Mouse (Mus musculus) heart, embryonic 10.5 days (tissue): ENCODE data around the gene Ky. TPM values are rescaled to one million over a fixed set of nuclear protein-coding genes. Genes with fewer than 3 reads are reported as not detected.

Experiments used
- DNase-seq: peaks from one replicate; pipeline ENCODE4 v3.0.0-alpha.2; 2017; ENCODE audit warnings: low spot score
- H3K27ac ChIP-seq: fragments of 300-500 bp; sonication (generic); 2 replicates; pipeline ENCODE4 v1.5.1; 2016; ENCODE audit warnings: mild to moderate bottlenecking
- H3K27me3 ChIP-seq: fragments of 300-500 bp; sonication (generic); 2 replicates; pipeline ENCODE4 v1.6.1; 2016; ENCODE audit warnings: mild to moderate bottlenecking; ENCODE audit not compliant: poor library complexity, insufficient read depth, severe bottlenecking
- H3K36me3 ChIP-seq: fragments of 300-500 bp; sonication (generic); 2 replicates; pipeline ENCODE4 v1.6.1; 2016; ENCODE audit warnings: mild to moderate bottlenecking, moderate library complexity
- H3K4me1 ChIP-seq: fragments of 300-500 bp; sonication (generic); 2 replicates; pipeline ENCODE4 v1.6.1; 2016; ENCODE audit warnings: mild to moderate bottlenecking
- H3K4me3 ChIP-seq: fragments of 300-500 bp; sonication (generic); 2 replicates; pipeline ENCODE4 v1.5.1; 2016; ENCODE audit warnings: mild to moderate bottlenecking, moderate library complexity
- H3K9me3 ChIP-seq: fragments of 300-500 bp; sonication (generic); 2 replicates; pipeline ENCODE4 v1.6.1; 2016; ENCODE audit warnings: mild to moderate bottlenecking, moderate library complexity
- whole genome bisulfite sequencing: fragments of 180-500 bp; shearing (Covaris S2); methylation state at CpG from one replicate; pipeline ENCODE4 v1.1.7; 2016; 5-methylcytosine and 5-hydroxymethylcytosine counted together
- polyA plus RNA-seq: library from polyadenylated mRNA; unstranded; fragments of >200 nt; fragmentation: Nextera tagmentation; extraction: Ambion mirVana; gene quantifications from 2 replicates; pipeline ENCODE4 v1.2.1, GENCODE M21; 2016

Ky gene
- polyA plus RNA-seq, 1 experiment from 2014 or later, result 0.21 TPM

DNA sequence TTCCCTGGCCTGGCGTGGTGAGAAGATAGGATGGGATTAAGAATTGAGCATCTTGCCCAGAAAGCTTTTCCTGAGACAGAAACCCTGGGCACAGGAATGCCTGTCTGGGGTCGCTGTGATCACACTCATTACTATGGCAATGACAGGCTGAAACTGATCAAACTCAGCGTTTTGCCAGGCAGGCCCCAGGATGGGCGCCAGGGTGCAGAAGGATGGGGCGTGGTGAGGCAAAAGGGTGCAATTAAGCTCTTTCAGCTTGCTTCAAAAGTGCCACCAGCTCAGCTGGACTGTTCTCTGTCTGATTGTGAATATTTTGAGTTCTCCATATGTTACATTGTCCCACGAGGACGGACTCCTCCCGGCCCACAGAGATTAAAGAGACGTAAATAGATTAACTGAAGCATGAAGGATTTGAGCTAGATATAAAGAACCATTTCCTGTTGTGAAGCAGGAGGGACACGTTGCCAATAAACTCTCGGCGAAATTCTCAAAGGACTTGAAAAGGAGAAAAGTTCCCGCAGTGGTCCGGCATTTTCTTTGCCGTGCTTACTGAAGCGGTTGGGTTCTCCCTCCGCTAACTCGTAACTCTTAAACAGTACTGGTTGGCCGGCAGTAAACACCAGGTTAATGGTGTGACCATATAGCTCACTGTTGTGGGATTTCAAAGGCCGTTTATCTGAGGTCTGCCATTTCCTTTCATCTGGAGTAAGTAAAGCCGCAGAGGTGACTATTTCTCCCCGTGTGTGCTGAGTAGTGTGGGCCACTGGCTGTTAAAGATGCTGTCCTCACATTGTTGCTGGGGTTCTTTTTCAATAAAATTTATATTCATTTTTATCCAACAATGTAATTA lies 40.1 kb downstream of the Ky start:
- no peaks in the 10 kb centered on the region for H3K36me3 ChIP-seq
- no peak overlapping the region for H3K27ac ChIP-seq
- no peaks in the 10 kb centered on the region for H3K9me3 ChIP-seq
- WGBS, result 50% methylated on average over 22 of the region's 22 CpGs
- DNase-seq, result no peak
- no peak overlapping the region for H3K4me3 ChIP-seq
- peaks cover 80% of the 10 kb centered on the region for H3K27me3 ChIP-seq
- H3K4me1 ChIP-seq, result peaks cover 13% of the 10 kb centered on the region

- no peaks in the 10 kb centered on the region for H3K36me3 ChIP-seq
- WGBS, result 77% methylated on average over 20 of the region's 20 CpGs
- H3K27me3 ChIP-seq, result peaks cover 73% of the 10 kb centered on the region
- H3K9me3 ChIP-seq, result no peaks in the 10 kb centered on the region
- peaks cover 13% of the 10 kb centered on the region for H3K4me1 ChIP-seq
- H3K4me3 ChIP-seq, result no peak overlapping the region
- no peak for DNase-seq
- H3K27ac ChIP-seq, result no peak overlapping the region
Measured at GRCm38 (mm10) chr9:102546256-102547027, 40.9 kb downstream of the Ky start.

DNA sequence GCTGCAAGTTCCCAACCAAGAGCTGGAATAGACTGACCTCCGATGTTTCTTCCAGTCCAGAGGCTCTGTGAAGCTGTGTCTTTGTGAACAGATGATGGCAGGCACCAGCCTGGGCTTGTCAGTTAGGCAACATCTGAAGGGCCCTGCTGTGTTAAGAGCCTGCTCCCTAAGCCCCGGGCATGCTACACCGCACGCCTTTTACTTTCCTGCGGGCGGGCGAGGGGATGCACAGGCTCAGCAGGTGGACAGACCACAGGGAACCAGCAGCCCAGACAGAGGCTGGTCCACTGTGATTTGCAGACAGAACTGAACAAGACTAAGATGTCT lies 41.4 kb downstream of the Ky start:
- Histone ChIP-seq H3K4me3 (no peak overlapping the region), H3K36me3 (no peaks in the 10 kb centered on the region), H3K27me3 (peaks cover 70% of the 10 kb centered on the region), H3K27ac (no peak overlapping the region), H3K4me1 (peaks cover 13% of the 10 kb centered on the region), H3K9me3 (no peaks in the 10 kb centered on the region)
- WGBS, result 63% methylated on average over 7 of the region's 7 CpGs
- no peak for DNase-seq

GRCm38 (mm10) chr9:102549211-102549610 lies 43.7 kb downstream of the Ky start:
- no peak for DNase-seq
- peaks cover 52% of the 10 kb centered on the region for H3K27me3 ChIP-seq
- H3K9me3 ChIP-seq, result no peaks in the 10 kb centered on the region
- peaks cover 5% of the 10 kb centered on the region for H3K4me1 ChIP-seq
- H3K4me3 ChIP-seq, result no peak overlapping the region
- 70% methylated on average over 8 of the region's 8 CpGs for WGBS
- H3K36me3 ChIP-seq, result no peaks in the 10 kb centered on the region
- no peak overlapping the region for H3K27ac ChIP-seq

DNA sequence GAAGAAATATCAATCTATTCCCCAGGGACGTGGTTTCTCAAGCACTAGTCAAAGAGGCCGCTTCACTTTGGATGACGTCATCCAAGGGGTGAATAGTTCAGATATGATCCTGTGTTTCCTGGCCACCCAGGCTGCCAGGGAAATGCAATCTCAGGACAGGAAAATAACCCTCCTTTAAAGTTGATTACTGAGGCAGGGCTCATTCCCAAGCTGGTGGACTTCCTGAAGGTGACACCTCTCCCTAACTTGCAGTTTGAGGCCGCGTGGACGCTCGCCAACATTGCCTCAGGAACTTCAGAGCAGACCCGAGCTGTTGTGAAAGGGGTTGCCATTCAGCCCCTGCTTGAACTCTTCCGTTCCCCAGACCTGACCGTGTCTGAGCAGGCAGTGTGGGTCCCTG lies 46.2 kb downstream of the Ky start:
- Histone ChIP-seq H3K9me3 (no peaks in the 10 kb centered on the region), H3K4me3 (no peak overlapping the region), H3K4me1 (no peaks in the 10 kb centered on the region), H3K36me3 (no peaks in the 10 kb centered on the region), H3K27me3 (peaks cover 40% of the 10 kb centered on the region), H3K27ac (no peak overlapping the region)
- DNase-seq, result no peak
- WGBS, result 53% methylated on average over 10 of the region's 10 CpGs

- no peaks in the 10 kb centered on the region for H3K36me3 ChIP-seq
- 84% methylated on average over 3 of the region's 3 CpGs for WGBS
- H3K27ac ChIP-seq, result no peak overlapping the region
- H3K4me1 ChIP-seq, result no peaks in the 10 kb centered on the region
- peaks cover 24% of the 10 kb centered on the region for H3K27me3 ChIP-seq
- DNase-seq, result no peak
- H3K9me3 ChIP-seq, result no peaks in the 10 kb centered on the region; the same call in 1 of the 2 replicates
- H3K4me3 ChIP-seq, result no peak overlapping the region
Measured at GRCm38 (mm10) chr9:102553781-102554180, 48.2 kb downstream of the Ky start.

GRCm38 (mm10) chr9:102558463-102558862 lies 52.9 kb downstream of the Ky start:
- Histone ChIP-seq H3K4me1 (no peaks in the 10 kb centered on the region), H3K27me3 (peaks cover 5% of the 10 kb centered on the region), H3K36me3 (no peaks in the 10 kb centered on the region), H3K4me3 (no peak overlapping the region), H3K9me3 (no peaks in the 10 kb centered on the region; the same call in 1 of the 2 replicates), H3K27ac (no peak overlapping the region)
- DNase-seq, result no peak
- 90% methylated on average over 3 of the region's 3 CpGs for WGBS

- H3K4me1 ChIP-seq, result no peaks in the 10 kb centered on the region
- H3K27ac ChIP-seq, result no peak overlapping the region
- no peaks in the 10 kb centered on the region for H3K36me3 ChIP-seq
- H3K4me3 ChIP-seq, result no peak overlapping the region
- no peaks in the 10 kb centered on the region for H3K9me3 ChIP-seq
- 79% methylated on average over 5 of the region's 5 CpGs for WGBS
- no peaks in the 10 kb centered on the region for H3K27me3 ChIP-seq
- no peak for DNase-seq
Measured at GRCm38 (mm10) chr9:102572888-102573287, 67.3 kb downstream of the Ky start.

DNA sequence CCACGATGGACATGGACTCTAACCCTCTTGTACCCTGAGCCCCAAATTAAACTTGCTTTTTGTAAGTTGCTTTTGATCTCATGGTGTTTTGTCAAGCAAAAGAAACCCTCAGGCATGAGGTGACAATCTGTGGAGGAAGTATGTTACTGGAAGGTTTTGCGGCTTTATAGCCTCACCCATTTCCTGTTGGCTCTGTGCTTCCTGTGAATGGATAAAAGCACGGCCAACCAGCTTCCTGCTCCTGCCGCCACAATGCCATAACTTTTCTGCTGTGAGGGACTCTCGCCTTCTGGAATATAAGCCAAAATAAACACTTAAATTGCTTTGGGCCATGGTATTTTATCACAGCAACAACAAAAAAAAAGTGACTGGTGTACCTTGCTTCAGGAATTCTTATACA lies 71.9 kb downstream of the Ky start:
- Histone ChIP-seq H3K36me3 (no peaks in the 10 kb centered on the region), H3K27me3 (no peaks in the 10 kb centered on the region), H3K27ac (0 out of 2 replicates have a peak overlapping the region, but pooled peaks have one; percentile 32), H3K4me1 (peaks cover 4% of the 10 kb centered on the region), H3K4me3 (no peak overlapping the region), H3K9me3 (no peaks in the 10 kb centered on the region)
- DNase-seq, result no peak
- WGBS, result 68% methylated on average over 5 of the region's 5 CpGs

DNA sequence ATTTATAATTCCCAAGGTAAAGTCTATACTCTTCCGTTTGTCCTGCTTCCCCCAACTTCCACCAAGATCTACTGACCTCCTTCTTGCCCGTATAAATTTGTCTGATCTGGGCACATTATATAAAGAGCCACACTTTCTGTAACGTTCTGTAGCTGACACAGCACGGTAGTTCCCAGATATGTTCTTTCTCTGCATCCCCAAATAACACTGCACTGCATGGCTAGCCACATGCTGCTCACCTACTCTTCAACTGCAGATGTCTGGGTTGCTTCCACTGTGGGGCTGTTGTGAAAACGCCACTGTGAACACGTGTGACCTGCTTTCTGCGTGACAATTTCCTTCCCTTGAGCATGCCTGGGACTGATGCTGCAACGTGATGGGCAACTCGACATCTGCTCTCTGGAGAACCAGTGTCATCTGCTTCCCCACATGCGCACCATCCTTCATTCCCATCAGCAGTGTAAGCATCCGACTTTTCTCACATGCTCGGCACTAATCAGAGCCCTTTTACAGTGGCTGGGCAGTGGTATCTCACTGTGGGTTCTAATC lies 76.4 kb downstream of the Ky start:
- H3K27ac ChIP-seq, result no peak overlapping the region
- no peak for DNase-seq
- H3K36me3 ChIP-seq, result peaks cover 23% of the 10 kb centered on the region
- WGBS, result 77% methylated on average over 12 of the region's 12 CpGs
- H3K4me3 ChIP-seq, result no peak overlapping the region
- peaks cover 4% of the 10 kb centered on the region for H3K4me1 ChIP-seq
- H3K27me3 ChIP-seq, result no peaks in the 10 kb centered on the region
- no peaks in the 10 kb centered on the region for H3K9me3 ChIP-seq

- Histone ChIP-seq H3K27ac (no peak overlapping the region), H3K9me3 (no peaks in the 10 kb centered on the region), H3K4me1 (no peaks in the 10 kb centered on the region), H3K27me3 (no peaks in the 10 kb centered on the region), H3K4me3 (no peak overlapping the region), H3K36me3 (peaks cover 36% of the 10 kb centered on the region)
- DNase-seq, result no peak
- WGBS, result 93% methylated on average over 5 of the region's 5 CpGs
Measured at GRCm38 (mm10) chr9:102587347-102587746, 81.8 kb downstream of the Ky start.

- Histone ChIP-seq H3K36me3 (peaks cover 22% of the 10 kb centered on the region), H3K27ac (no peak overlapping the region), H3K4me3 (no peak overlapping the region), H3K27me3 (no peaks in the 10 kb centered on the region), H3K4me1 (0 out of 2 replicates have a peak, but pooled peaks cover 2% of the 10 kb centered on the region), H3K9me3 (no peaks in the 10 kb centered on the region)
- DNase-seq, result peak; percentile 60
- WGBS, result 74% methylated on average over 6 of the region's 6 CpGs
Measured at GRCm38 (mm10) chr9:102594667-102595393, 89.3 kb downstream of the Ky start.
